Mouse (Mus musculus) frontal cortex, adult (tissue): ENCODE data around the gene Sox30.
A peak's percentile ranks its signal among the peaks of the same experiment; 100 is the strongest.
"Not testable (repeated sequence)": the region's sequence is repeated elsewhere in the genome, so short reads cannot be mapped to it uniquely, and the experiment has no call there.

Experiments used
- ATAC-seq: cut with Nextera tagmentation; 2 replicates; pipeline ENCODE4 v1.9.2; 2017; ENCODE audit warnings: mild to moderate bottlenecking, moderate library complexity, mixed read lengths; ENCODE audit not compliant: low TSS enrichment

Sox30 gene

GRCm38 (mm10) chr11:46020246-46020645, 40.1 kb downstream of the Sox30 start:
- ATAC-seq: no peak

- ATAC-seq: no peak
Measured at GRCm38 (mm10) chr11:46021850-46022249, 41.7 kb downstream of the Sox30 start.

- ATAC-seq: no peak
Measured at GRCm38 (mm10) chr11:46022983-46023382, 42.9 kb downstream of the Sox30 start.

GRCm38 (mm10) chr11:46025962-46026392, 45.9 kb downstream of the Sox30 start:
- ATAC-seq: no peak

- no peak for ATAC-seq
Measured at GRCm38 (mm10) chr11:46027952-46028814, 48.1 kb downstream of the Sox30 start.

GRCm38 (mm10) chr11:46029485-46029884, 49.4 kb downstream of the Sox30 start:
- no peak for ATAC-seq

- ATAC-seq: no peak
Measured at GRCm38 (mm10) chr11:46030026-46030425, 49.9 kb downstream of the Sox30 start.

- no peak for ATAC-seq
Measured at GRCm38 (mm10) chr11:46031470-46031869, 51.4 kb downstream of the Sox30 start.

GRCm38 (mm10) chr11:46032956-46033355, 52.8 kb downstream of the Sox30 start:
- no peak for ATAC-seq

- no peak for ATAC-seq
Measured at GRCm38 (mm10) chr11:46036374-46036773, 56.3 kb downstream of the Sox30 start.

GRCm38 (mm10) chr11:46038901-46039300, 58.8 kb downstream of the Sox30 start:
- peak; percentile 73 for ATAC-seq

GRCm38 (mm10) chr11:46039335-46039734, 59.2 kb downstream of the Sox30 start:
- ATAC-seq: peak; percentile 91

- no peak for ATAC-seq
Measured at GRCm38 (mm10) chr11:46040841-46041556, 60.9 kb downstream of the Sox30 start.

- ATAC-seq: no peak
Measured at GRCm38 (mm10) chr11:46041607-46042267, 61.6 kb downstream of the Sox30 start.

GRCm38 (mm10) chr11:46044781-46045180, 64.7 kb downstream of the Sox30 start:
- no peak for ATAC-seq

GRCm38 (mm10) chr11:46047264-46047663, 67.2 kb downstream of the Sox30 start:
- no peak for ATAC-seq

- peak; percentile 58 for ATAC-seq
Measured at GRCm38 (mm10) chr11:46052105-46052659, 72.1 kb downstream of the Sox30 start, which contains the start of gene Gm12166. Gm12166 (minus strand) TSS chr11:46052321.

GRCm38 (mm10) chr11:46053457-46053856, 73.3 kb downstream of the Sox30 start:
- ATAC-seq: not testable (repeated sequence)

GRCm38 (mm10) chr11:46054311-46054710, 74.2 kb downstream of the Sox30 start:
- no peak for ATAC-seq

GRCm38 (mm10) chr11:46054911-46055895, 75.1 kb downstream of the Sox30 start:
- no peak for ATAC-seq
